Mouse (Mus musculus) adrenal gland, postnatal 36 days (tissue): ENCODE data around the gene Ppat. TPM values are rescaled to one million over a fixed set of nuclear protein-coding genes. Genes with fewer than 3 reads are reported as not detected.

Source experiments
- DNase-seq, 2 experiments: peaks; one replicate each; pipeline ENCODE4 v3.0.0; 2021; ENCODE audit warnings: mixed read lengths in 1 of 2
- total RNA-seq, 2 experiments: library from RNA; stranded (reverse); gene quantifications; 2 replicates each; pipeline ENCODE4 v1.2.3; 2021

Gene Ppat
- total RNA-seq, 2 experiments from 2014 or later: 17.9 to 24.7 TPM

DNA sequence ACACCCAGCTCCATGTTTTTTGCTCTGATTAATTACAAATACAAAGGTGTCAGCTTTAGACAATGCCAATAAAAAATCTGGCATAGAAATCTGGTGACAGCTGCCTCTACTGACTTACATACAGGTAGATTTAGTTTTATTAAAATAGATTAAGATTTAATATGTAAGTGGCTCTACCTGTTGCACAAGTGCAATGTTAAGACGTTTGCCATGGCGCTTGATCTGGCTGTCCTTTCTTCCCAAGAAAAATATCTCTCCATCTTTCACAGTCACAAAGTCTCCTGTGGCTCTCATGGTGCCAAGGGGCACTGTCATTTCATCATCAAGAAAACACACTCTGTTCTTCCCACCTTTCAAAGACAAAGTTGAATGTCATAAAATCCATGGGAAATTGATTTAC is 64.4 kb downstream of the Ppat start:
- no peak for DNase-seq

DNA sequence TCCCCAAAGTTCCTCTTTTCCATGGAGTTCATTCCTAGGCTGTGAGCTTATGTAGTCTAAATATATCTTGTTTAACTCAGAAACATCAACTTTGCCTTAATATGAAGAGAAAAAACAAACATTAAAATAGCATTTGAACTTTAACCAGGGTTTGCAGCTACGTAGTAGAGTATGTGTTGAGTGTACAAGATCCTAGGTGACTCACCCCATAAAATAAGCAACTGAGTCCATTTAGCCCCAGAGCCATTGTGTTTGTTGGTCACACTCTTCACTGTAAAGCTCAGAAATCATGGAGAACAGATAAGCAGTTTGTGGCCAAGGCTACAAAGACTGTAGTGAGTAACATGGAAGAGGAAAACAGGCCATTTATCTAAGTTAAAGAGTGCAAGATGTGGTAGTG is 67.3 kb downstream of the Ppat start:
- no peak for DNase-seq

DNA sequence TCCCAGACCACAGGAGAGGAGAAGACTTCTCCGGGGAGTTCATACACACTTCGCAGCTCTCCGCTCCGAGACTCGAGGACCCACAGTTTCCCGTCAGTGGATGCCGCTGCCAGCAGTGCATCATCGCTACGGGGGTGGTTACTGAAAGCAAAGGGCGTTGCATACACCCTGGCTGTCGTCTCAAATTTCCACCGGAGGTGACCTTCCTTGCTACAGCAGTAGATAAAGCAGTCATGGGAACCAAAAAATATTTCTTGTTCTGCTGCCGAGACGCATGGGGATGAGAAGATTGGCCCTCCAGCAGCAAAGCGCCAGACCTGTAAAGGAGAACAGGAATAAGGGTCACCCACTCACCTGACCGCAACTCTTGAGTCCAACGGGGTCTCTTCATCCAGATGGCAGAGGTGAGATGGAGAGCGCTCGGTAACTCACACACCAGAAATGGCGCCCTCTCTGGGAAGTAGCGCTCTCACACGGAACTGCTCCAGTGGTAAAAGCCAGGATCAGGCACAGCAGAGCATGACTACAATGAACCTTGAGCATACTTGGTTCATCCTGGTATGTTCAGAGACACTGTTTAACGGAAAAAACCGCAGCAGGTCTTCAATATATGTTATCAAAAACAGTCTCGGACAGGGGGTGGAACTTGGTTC is 75.1 kb downstream of the Ppat start:
- DNase-seq: peak; percentile 31 to 32

DNA sequence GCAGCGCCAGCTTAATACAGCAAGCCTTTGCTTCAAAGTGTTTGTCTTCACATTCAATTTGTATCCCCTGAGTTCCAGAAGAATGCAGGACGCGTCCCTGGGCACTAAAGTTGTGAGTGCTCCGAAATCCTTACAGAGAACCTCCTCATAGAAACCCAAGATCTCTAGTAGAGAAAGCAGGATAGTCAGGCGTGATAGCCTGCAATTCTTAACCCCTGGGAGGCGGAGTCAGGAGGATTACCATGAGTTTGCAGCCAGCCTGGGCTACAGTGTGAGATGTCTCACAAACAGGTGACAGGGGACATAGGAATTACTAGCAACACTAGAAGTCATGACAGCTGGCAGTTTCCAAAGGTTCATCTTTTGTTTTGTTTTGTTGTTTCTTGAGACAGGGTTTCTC is 81.8 kb downstream of the Ppat start:
- no peak for DNase-seq

DNA sequence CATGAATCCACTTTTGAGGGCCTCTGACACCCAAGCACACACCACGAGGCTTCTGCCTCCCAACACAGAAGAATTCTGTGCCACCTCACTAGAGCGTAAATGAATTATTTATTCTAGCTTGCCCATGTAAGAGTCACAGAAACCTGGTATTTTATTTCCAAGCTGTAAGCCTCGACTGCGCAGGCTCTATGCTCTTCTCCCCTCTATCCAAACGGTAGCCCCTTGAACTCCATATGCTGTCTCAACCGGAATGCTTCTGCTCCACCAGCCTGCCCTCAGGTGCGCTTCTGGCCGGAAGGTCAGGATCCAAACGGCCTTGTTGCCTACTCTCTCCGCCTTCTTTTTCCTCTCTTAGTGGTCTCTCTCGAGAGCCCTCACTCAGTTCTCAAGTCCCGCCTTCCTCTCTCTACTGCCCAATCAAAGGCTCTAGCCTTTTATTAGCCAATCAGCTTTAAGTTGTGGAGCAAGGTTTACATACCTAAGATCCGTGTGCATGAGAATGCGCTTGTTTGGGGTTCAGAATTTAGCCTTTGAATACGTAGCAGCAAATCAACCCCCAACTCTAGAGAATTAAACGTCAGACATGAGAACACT is 82.6 kb downstream of the Ppat start:
- peak in 1 of 2 experiments; percentile 23 for DNase-seq

DNA sequence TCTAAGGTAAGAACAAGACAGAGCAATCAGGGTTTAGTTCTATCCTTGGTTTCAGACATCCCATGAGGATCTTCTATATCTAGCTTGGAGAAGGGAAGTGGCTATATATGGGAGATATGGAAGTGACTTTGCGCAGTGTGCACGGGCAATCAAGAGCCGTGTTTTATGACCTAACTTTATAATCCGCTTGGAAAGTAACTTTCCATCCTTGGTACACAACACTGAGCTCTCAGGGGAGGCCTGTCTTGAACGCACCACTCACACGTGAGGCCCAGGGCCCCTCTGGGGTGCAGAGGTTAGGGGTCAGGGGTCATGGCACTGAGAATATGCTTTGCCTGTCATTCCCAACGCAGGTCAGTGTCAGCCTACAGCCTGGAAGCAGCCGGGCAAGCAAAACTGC is 84.6 kb downstream of the Ppat start:
- DNase-seq: no peak

Other genes with a start within 250 kb of the Ppat start
- 10 to 100 TPM; 14.7 to 16.6 TPM for gene Aasdh, start 46.1 kb downstream of the Ppat start, total RNA-seq
- 100 to 1,000 TPM; 174 to 239 TPM for gene Paics, start 271 bp downstream of the Ppat start, total RNA-seq
- 100 to 1,000 TPM; 151 to 162 TPM for gene Srp72, start 23.1 kb upstream of the Ppat start, total RNA-seq
- not detected for gene Arl9, start 52.5 kb upstream of the Ppat start, total RNA-seq
- gene Thegl, start 64.4 kb upstream of the Ppat start, total RNA-seq: not detected
- 1 to 10 TPM; 1.7 to 2.6 TPM for gene Hopx, start 163.5 kb upstream of the Ppat start, total RNA-seq